ENCODE assay signal across 26 mouse cellular contexts in genomic region chr2:125292616-125293015, GRCm38 (mm10).
"Had no signal": no experiment of that assay in that cellular context is flagged by ENCODE, and none has a peak within 500 bp of the region (broad histone marks: within the 10 kb centered on the region; RNA-seq: fewer than 3 reads in every experiment).

No protein-coding gene starts in this region.

- H3K27me3 ChIP-seq: heart, embryonic 12.5 days; hindbrain, embryonic 12.5 days; intestine, embryonic 15.5 days; limb, embryonic 12.5 days; limb, embryonic 15.5 days; liver, embryonic 12.5 days had no signal

- H3K9me3 ChIP-seq: heart, embryonic 10.5 days; heart, embryonic 12.5 days; hindbrain, embryonic 10.5 days; hindbrain, embryonic 12.5 days; intestine, embryonic 15.5 days; limb, embryonic 12.5 days; limb, embryonic 15.5 days; liver, embryonic 12.5 days had no signal

- ATAC-seq: hindbrain, embryonic 16.5 days; inflammation-experienced regulatory T-cells, adult 6 months; intestine, embryonic 15.5 days; intestine, postnatal 0 days; liver, embryonic 12.5 days had no signal

- DNase-seq: gastrocnemius, postnatal 14 days; gastrocnemius, postnatal 36 days; heart, adult 18-20 months; heart, postnatal 10 days; heart, postnatal 4 days; kidney, adult 18-20 months; kidney, adult 8-10 months; kidney, postnatal 10 days; kidney, postnatal 25 days; kidney, postnatal 4 days; left cerebral cortex, postnatal 4 days had no signal

- H3K4me3 ChIP-seq: heart, embryonic 10.5 days; heart, embryonic 12.5 days; hindbrain, embryonic 10.5 days; hindbrain, embryonic 12.5 days; intestine, embryonic 15.5 days; layer of hippocampus, adult 2 months; left cerebral cortex, adult 2 months; limb, embryonic 12.5 days; limb, embryonic 15.5 days; liver, embryonic 12.5 days had no signal

- H3K4me1 ChIP-seq: hindbrain, embryonic 12.5 days; intestine, embryonic 15.5 days; liver, embryonic 12.5 days had no signal

- H3K36me3 ChIP-seq: heart, embryonic 12.5 days; hindbrain, embryonic 10.5 days; hindbrain, embryonic 12.5 days; intestine, embryonic 15.5 days; limb, embryonic 12.5 days; limb, embryonic 15.5 days; liver, embryonic 12.5 days had no signal

- H3K27ac ChIP-seq: heart, embryonic 10.5 days; hindbrain, embryonic 10.5 days; hindbrain, embryonic 12.5 days; hindbrain, embryonic 14.5 days; intestine, embryonic 15.5 days; layer of hippocampus, adult 2 months; left cerebral cortex, adult 2 months; limb, embryonic 12.5 days; limb, embryonic 15.5 days; liver, embryonic 12.5 days; liver, embryonic 14.5 days had no signal

- H3K9ac ChIP-seq: heart, embryonic 12.5 days; hindbrain, embryonic 12.5 days; hindbrain, embryonic 14.5 days; intestine, embryonic 15.5 days; limb, embryonic 12.5 days; limb, embryonic 15.5 days; liver, embryonic 12.5 days; liver, embryonic 14.5 days had no signal

- H3K4me2 ChIP-seq: heart, embryonic 12.5 days; hindbrain, embryonic 12.5 days; hindbrain, embryonic 14.5 days; intestine, embryonic 15.5 days; limb, embryonic 12.5 days; limb, embryonic 15.5 days; liver, embryonic 12.5 days had no signal
